Mouse (Mus musculus): Measurements from ENCODE around the gene Gga3.
A peak's percentile ranks its signal among the peaks of the same experiment; 100 is the strongest.
"Not testable (repeated sequence)": the region's sequence is repeated elsewhere in the genome, so short reads cannot be mapped to it uniquely, and the experiment has no call there.

Gene Gga3

GRCm38 (mm10) chr11:115603476-115604303 is at the start of gene Gga3, which contains the start of gene Mrps7:
Gga3 (minus strand) TSS chr11:115604051.
Mrps7 (plus strand) TSS chr11:115603925.
- DNase-seq (ENCODE audit: low spot score in 2 of 2), result peak; percentile 79 to 90

- DNase-seq (ENCODE audit: low spot score in 2 of 2), result no peak
Observed at GRCm38 (mm10) chr11:115653194-115653593, 49.3 kb upstream of the Gga3 start.

- DNase-seq (ENCODE audit: low spot score in 2 of 2), result no peak
Observed at GRCm38 (mm10) chr11:115651680-115652079, 47.8 kb upstream of the Gga3 start.

GRCm38 (mm10) chr11:115649706-115650105 is 45.9 kb upstream of the Gga3 start:
- no peak for DNase-seq (ENCODE audit: low spot score in 2 of 2)

GRCm38 (mm10) chr11:115647459-115647858 is 43.6 kb upstream of the Gga3 start:
- DNase-seq (ENCODE audit: low spot score in 2 of 2), result no peak

GRCm38 (mm10) chr11:115646439-115646838 is 42.6 kb upstream of the Gga3 start:
- no peak for DNase-seq (ENCODE audit: low spot score in 2 of 2)

- not testable (repeated sequence) for DNase-seq (ENCODE audit: low spot score in 2 of 2)
Observed at GRCm38 (mm10) chr11:115645498-115645897, 41.6 kb upstream of the Gga3 start.

GRCm38 (mm10) chr11:115644308-115644707 is 40.5 kb upstream of the Gga3 start:
- no peak for DNase-seq (ENCODE audit: low spot score in 2 of 2)

- no peak for DNase-seq (ENCODE audit: low spot score in 2 of 2)
Observed at GRCm38 (mm10) chr11:115643265-115643664, 39.4 kb upstream of the Gga3 start.

- no peak for DNase-seq (ENCODE audit: low spot score in 2 of 2)
Observed at GRCm38 (mm10) chr11:115642705-115643104, 38.9 kb upstream of the Gga3 start.

- DNase-seq (ENCODE audit: low spot score in 2 of 2), result no peak
Observed at GRCm38 (mm10) chr11:115641664-115642036, 37.8 kb upstream of the Gga3 start.

GRCm38 (mm10) chr11:115640978-115641663 is 37.3 kb upstream of the Gga3 start:
- no peak for DNase-seq (ENCODE audit: low spot score in 2 of 2)

GRCm38 (mm10) chr11:115640311-115640828 is 36.5 kb upstream of the Gga3 start:
- DNase-seq (ENCODE audit: low spot score in 2 of 2), result no peak

- no peak for DNase-seq (ENCODE audit: low spot score in 2 of 2)
Observed at GRCm38 (mm10) chr11:115639540-115639939, 35.7 kb upstream of the Gga3 start.

- DNase-seq (ENCODE audit: low spot score in 2 of 2), result no peak
Observed at GRCm38 (mm10) chr11:115638498-115639409, 34.9 kb upstream of the Gga3 start.

- DNase-seq (ENCODE audit: low spot score in 2 of 2), result no peak
Observed at GRCm38 (mm10) chr11:115636960-115637359, 33.1 kb upstream of the Gga3 start.

- DNase-seq (ENCODE audit: low spot score in 2 of 2), result no peak
Observed at GRCm38 (mm10) chr11:115635484-115635883, 31.6 kb upstream of the Gga3 start.

GRCm38 (mm10) chr11:115635041-115635440 is 31.2 kb upstream of the Gga3 start:
- DNase-seq (ENCODE audit: low spot score in 2 of 2), result no peak

GRCm38 (mm10) chr11:115634109-115634508 is 30.3 kb upstream of the Gga3 start:
- DNase-seq (ENCODE audit: low spot score in 2 of 2), result no peak

- DNase-seq (ENCODE audit: low spot score in 2 of 2), result no peak
Observed at GRCm38 (mm10) chr11:115632862-115633261, 29.0 kb upstream of the Gga3 start.

GRCm38 (mm10) chr11:115632247-115632646 is 28.4 kb upstream of the Gga3 start:
- DNase-seq (ENCODE audit: low spot score in 2 of 2), result no peak

GRCm38 (mm10) chr11:115631505-115631890 is 27.6 kb upstream of the Gga3 start:
- no peak for DNase-seq (ENCODE audit: low spot score in 2 of 2)

All from frontal cortex, postnatal 10 days (tissue).